Mouse (Mus musculus) embryonic fibroblast, embryonic 13.5 days (primary cell): Measurements from ENCODE around the gene Hdac6.

Source experiments
- CTCF ChIP-seq: IDR thresholded peaks from 2 replicates; pipeline ENCODE4 v1.5.1; 2011; ENCODE audit warnings: mild to moderate bottlenecking, control low read depth, low read length, moderate library complexity, borderline replicate concordance; ENCODE audit not compliant: insufficient read depth
- POLR2A ChIP-seq: IDR thresholded peaks from 2 replicates; pipeline ENCODE4 v1.6.1; 2011; ENCODE audit warnings: low read depth, mild to moderate bottlenecking, control low read depth, low read length, moderate library complexity

GRCm38 (mm10) chrX:7968899-7969298, 21.2 kb upstream of the Hdac6 start:
- TF ChIP-seq CTCF (no peak), POLR2A (no peak)
